Mouse (Mus musculus): ENCODE results near the gene Idua. TPM values are rescaled to one million over a fixed set of nuclear protein-coding genes. Genes with fewer than 3 reads are reported as not detected.
A peak's percentile ranks its signal among the peaks of the same experiment; 100 is the strongest.

The Idua gene
- total and polyA plus RNA-seq, 3 experiments, result 1.5 to 9.5 TPM; not detected in 1

DNA sequence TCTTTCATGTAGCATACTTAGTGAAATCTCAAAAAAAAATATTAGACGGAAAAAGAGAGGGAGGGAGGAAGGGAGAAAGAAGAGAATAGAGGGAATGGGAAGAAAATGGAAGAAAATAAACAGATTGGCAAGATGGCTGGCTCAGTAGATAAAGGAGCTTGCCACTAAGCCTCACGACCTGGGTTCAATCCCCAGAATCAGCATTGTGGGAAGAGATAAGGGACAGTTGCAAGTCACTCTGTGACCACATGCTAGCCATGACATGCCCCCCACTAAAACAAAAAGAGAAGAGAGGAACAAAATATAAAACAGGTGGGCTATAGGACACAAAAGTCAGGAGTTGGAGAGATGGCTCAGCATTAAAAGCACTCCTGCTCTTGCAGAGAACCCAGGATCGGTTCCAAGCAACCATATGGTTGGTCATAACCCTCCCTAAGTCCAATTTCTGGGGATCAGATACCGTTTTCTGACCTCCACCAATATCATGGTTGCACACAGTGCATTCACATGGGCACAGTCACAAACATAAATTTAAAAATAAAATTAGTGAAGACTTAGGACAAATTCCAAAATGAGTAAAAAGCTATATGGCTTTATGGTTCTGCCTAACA, 34.0 kb upstream of the Idua start (continued):
- TF ChIP-seq HCFC1 (IDR thresholded peaks at IDR 0.05; ENCODE audit: low read depth, low read length), result 0 out of 2 replicates have a peak, but pooled peaks have one; percentile 18
- no peak for TF ChIP-seq ZMIZ1 (IDR thresholded peaks at IDR 0.05; ENCODE audit: low read depth, low read length)
- no peak for TF ChIP-seq ZNF384 (IDR thresholded peaks at IDR 0.05; ENCODE audit: low read depth, low read length)
- no peak for TF ChIP-seq TBP (IDR thresholded peaks at IDR 0.05; ENCODE audit: low read depth, low read length)
- TF ChIP-seq RCOR1 (IDR thresholded peaks at IDR 0.05; ENCODE audit: low read depth, low read length), result peak; percentile 75
- no peak for TF ChIP-seq ELF1 (IDR thresholded peaks at IDR 0.05; ENCODE audit: low read depth, low read length)
- peak; percentile 77 for TF ChIP-seq TCF12 (IDR thresholded peaks at IDR 0.05; ENCODE audit: low read depth, low read length)
- no peak for TF ChIP-seq SMC3 (IDR thresholded peaks at IDR 0.05; ENCODE audit: low read depth, low read length)
- no peak for TF ChIP-seq BHLHE40 (IDR thresholded peaks at IDR 0.05; ENCODE audit: borderline replicate concordance, low read depth, low read length)
- peak; percentile 67 for TF ChIP-seq MXI1 (IDR thresholded peaks at IDR 0.05; ENCODE audit: low read depth, low read length)
- no peak for TF ChIP-seq KAT2A (conservative IDR thresholded peaks at IDR 0.05; ENCODE audit: low read depth, low read length)

DNA sequence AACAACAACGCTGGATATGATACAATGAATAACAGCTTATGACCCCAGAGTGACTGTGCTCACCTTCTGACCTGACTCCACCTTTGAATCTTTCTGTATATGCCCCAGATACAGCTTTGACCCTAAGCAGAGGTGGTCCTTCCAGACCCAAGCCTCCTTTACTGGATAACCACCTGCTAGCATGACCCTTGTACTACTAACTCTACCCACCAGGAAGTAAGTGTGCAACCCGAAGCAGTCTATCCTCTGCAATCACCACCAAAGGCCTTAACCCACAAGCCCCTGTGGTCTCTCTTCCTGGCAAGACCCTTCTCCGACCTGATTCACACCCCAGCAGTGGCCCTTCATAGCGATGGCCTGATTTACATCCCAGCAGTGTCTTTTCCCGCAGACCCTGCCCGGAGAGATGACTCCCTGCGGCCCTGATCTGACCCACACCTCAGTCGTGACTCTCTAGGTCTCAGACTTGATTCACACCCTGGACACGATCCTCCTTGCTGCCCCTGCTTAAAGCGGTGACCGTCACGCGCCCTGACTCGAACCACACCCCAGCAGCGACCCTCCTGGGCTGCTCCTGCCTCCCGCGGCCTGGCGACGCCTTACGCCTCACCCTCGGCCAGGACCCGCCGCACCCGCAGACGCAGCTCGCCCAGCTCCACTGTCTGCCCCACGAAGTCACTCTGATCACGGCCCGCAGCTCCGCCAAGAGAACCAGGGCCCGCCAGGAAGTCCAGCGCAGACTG, 31.1 kb upstream of the Idua start:
- Histone ChIP-seq H3K9ac (ENCODE audit: control insufficient read depth, low read depth, low read length, poor library complexity, severe bottlenecking) (peak overlapping the region; percentile 90), H3K4me1 (ENCODE audit: control insufficient read depth in 1 of 2, insufficient read depth in 2 of 2, low read length in 2 of 2) (peaks cover 16 to 17% of the 10 kb centered on the region in 2 experiments)

More for the DNA sequence above, 31.1 kb upstream of the Idua start:
- Histone ChIP-seq H3K27ac (ENCODE audit: control insufficient read depth, low read depth, low read length) (peak overlapping the region; percentile 44), H3K36me3 (ENCODE audit: control insufficient read depth in 1 of 2, insufficient read depth in 2 of 2, low read length in 2 of 2) (peaks cover 10 to 33% of the 10 kb centered on the region in 2 experiments; a peak in 3 of 4 replicates), H3K79me2 (ENCODE audit: control insufficient read depth, insufficient read depth, low read length, poor library complexity) (peaks cover 42% of the 10 kb centered on the region), H3K9me3 (replicated peaks; ENCODE audit: insufficient read depth, low read length) (no peaks in the 10 kb centered on the region), H3K4me3 (ENCODE audit: control insufficient read depth in 1 of 2, insufficient read depth in 1 of 2, low read depth in 2 of 2, low read length in 2 of 2) (peak overlapping the region; percentile 68 to 99), H3K27me3 (ENCODE audit: control insufficient read depth in 1 of 2, insufficient read depth in 2 of 2, low read length in 2 of 2) (no peaks in the 10 kb centered on the region)
- peak; percentile 69 for DNase-seq (ENCODE audit: low read depth, low spot score)
- TF ChIP-seq POLR2A (IDR thresholded peaks at IDR 0.05; ENCODE audit: control insufficient read depth in 1 of 2, insufficient read depth in 1 of 2, low read depth in 1 of 2, low read length in 2 of 2, poor library complexity in 1 of 2) (peak in 1 of 2 experiments; percentile 99; a peak in 1 of 4 replicates), MXI1 (IDR thresholded peaks at IDR 0.05; ENCODE audit: low read depth, low read length) (peak; percentile 9; the same call in 1 of the 2 replicates), CTCF (IDR thresholded peaks at IDR 0.05 in 2 of 3, conservative IDR thresholded peaks at IDR 0.05 in 1 of 3; ENCODE audit: control insufficient read depth in 1 of 3, insufficient read depth in 1 of 3, low read depth in 2 of 3, low read length in 3 of 3, poor library complexity in 1 of 3, severe bottlenecking in 1 of 3) (0 out of 6 replicates have a peak, but pooled peaks of 1 of the 3 experiments have one; percentile 3), MYC (IDR thresholded peaks at IDR 0.05; ENCODE audit: low read depth, low read length) (0 out of 2 replicates have a peak, but pooled peaks have one; percentile 16), TBP (IDR thresholded peaks at IDR 0.05; ENCODE audit: low read depth, low read length) (no peak), TCF12 (IDR thresholded peaks at IDR 0.05; ENCODE audit: low read depth, low read length) (no peak), ETS1 (IDR thresholded peaks at IDR 0.05; ENCODE audit: low read depth, low read length) (no peak)

All from MEL (cell line).